Mouse (Mus musculus) cerebellum, adult (tissue): Measurements from ENCODE around the gene Pmf1.
"Not testable (repeated sequence)": the region's sequence is repeated elsewhere in the genome, so short reads cannot be mapped to it uniquely, and the experiment has no call there.

Experiments
- ATAC-seq: cut with Nextera tagmentation; 2 replicates; pipeline ENCODE4 v1.9.2; 2017; ENCODE audit warnings: mild to moderate bottlenecking, moderate library complexity, mixed read lengths; ENCODE audit not compliant: insufficient number of reproducible peaks, low FRiP score, low TSS enrichment

The Pmf1 gene

DNA sequence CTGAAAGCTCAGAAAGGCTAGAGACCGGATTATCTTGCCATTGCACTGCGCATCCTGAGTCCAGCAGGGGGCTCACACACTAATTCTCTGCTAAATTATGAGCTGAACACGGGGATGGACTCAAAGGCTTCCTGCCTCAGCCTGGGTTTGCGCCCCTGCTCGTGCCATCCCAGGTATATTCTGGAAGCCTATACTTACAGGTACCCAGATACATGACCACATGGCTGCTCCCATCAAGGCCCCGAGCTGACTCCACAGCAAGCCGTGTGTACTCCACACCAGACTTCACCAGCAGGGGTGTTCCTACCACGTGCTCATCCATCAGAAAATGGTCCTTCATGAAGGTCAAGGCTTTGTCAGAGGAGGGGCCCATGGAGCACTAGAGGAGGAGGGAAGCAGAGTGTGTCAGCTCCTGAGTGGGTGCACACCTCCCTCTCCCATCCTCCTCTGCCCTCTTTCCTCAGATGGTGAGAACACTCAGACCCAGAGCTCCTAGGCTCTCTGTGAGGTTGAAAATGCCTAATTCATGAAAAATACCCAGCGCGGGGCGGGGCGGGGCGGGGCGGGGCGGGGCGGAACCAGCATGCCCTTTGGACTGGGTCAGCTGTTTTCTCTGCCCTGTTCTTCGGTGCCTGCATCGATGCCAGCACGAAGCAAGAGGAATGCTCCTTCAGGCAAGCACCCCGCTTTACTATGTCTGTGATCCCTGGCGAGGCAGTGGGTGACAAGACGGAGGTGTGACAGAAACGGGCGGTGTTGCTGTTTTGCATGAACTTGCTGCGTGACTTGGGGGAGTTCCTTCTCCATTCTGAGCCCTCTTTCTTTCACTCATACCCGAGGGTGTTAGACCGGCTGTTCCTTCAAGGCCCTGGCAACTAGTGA lies 30.6 kb upstream of the Pmf1 start:
- no peak for ATAC-seq

DNA sequence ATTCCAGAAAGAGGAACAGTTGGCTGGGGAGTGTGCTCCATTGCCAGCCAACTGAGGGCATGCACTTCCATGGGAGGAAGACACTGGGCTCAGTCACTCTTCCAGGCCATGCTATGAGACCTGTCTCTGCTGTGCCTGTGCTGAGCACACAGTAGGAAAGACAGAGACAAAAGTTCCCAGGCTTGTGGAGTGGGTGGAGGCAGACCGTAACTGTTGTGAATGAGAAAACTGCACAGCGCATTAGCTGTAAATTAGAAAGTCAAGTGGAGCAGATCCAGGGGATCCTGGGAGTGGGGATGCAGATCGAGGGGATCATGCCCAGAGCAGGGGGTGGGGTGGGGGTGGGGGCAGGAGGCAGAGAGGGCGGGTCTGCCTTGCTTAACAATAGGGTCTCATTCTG lies 29.5 kb upstream of the Pmf1 start:
- no peak for ATAC-seq

DNA sequence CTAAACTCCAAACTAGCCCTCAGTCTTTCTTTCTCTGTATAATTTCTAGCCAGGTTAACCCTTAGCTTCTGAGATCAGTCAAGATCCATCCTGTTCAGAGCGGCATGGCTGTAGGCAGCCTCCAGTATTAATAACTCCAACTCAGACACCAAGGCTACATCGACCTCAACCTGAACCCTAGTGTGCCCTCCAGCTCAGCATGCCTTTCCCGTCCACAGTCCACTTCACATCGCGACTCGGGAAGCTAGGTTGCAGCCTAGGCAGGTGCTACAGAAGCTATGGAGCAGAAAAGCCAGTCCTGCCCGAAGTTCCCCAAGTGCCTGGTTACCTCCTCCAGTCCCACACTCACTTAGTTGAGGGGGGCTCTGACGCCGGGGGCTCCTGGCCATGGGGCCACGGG lies 27.3 kb upstream of the Pmf1 start:
- no peak for ATAC-seq

DNA sequence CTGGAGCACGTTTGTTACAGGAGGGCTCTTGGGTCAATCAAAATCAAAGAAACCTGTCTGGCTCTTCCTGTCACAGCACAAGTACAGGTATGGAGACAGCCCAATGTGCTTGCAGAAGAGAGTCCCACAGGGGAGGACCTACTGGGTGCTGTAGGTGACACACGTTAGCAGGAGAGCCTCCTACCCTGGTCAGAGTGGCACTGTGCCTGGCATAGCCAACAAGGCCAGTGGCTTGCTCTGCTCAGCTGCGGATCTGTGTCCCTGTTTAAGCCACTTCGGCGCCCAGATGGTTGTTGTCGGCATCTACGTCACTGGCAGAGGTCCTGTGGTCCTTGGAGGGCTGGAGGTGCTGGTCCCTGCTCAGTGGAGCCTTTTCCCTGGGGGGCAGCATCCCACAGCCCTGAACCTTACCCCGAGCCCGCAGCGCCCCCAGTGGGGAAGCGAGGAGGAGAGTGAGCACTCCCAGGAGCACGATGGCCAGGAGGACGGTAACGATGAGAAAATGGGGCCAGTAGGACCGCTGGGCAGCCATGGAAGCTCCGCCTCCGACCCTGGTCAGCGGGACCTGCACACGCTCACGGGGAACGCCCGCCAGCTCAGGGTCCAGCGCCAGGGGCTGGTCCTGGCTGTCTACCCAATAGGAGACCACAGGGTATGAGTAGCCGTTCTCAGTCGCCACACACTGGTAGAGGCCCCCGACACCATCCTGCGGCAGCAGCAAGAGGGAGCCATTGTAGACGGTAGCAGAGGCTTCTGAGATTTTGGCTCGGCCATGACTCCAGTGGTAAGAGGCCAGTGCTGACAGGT lies 26.5 kb upstream of the Pmf1 start:
- ATAC-seq, result peak; percentile 93

DNA sequence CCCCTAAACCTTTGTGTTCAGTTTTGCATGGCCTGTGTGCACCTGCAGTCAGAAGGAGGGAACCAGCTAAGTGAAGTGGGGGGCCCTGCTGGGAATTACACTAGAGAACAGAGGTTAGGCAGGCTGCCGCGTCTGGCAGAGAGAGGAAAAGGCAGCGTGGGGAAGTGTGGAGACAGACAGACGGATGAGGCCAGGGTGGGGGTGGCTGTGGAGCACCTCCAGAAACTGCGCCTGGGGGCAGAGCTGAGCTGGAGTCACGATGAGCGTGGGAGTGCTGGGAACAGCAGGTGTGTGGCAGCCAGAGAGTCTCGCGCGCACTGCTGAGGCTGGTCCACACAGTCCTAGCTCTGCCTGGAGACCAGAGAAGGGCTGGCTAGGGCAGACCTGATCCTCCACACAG lies 25.4 kb upstream of the Pmf1 start:
- ATAC-seq, result no peak

DNA sequence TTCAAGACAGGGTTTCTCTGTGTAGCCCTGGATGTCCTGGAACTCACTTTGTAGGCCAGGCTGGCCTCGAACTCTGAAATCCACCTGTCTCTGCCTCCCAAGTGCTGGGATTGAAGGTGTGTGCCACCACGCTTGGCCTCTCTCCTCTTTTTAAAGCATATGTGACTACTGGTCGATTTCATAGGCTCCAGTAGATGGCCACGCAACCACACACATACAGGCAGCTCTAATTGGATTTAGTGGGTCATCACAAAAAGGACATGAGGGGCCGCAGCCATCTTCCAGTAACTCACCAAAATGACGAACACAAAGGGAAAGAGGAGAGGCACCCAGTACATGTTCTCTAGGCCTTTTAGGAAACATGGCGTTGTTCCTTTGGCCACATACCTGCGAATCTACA lies 18.5 kb upstream of the Pmf1 start:
- not testable (repeated sequence) for ATAC-seq

DNA sequence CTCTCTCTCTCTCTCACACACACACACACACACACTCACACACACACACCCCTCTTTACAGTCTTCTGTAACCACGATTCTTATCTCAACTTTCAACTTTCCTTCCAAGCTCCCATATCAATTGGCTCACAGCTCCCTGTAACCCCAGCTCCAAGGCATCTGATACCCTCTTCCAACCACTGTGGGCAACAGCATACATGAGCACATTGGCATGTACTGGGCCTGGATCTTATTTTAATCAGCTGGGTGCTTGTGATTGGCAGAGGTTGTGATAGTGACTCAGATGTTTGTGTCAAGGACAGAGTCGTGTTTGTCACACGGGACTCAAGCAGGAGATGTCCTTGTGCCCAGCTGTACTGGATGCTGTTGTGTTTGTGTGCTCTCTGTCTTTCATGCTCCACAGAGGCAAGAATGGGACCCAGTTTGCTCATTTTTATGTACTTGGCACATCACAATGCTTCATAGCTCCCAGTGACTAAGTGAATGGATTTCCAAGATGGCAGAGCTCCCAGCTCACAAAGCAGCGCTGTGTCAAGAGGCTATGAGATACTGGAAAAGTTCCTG lies 17.3 kb upstream of the Pmf1 start:
- no peak for ATAC-seq

DNA sequence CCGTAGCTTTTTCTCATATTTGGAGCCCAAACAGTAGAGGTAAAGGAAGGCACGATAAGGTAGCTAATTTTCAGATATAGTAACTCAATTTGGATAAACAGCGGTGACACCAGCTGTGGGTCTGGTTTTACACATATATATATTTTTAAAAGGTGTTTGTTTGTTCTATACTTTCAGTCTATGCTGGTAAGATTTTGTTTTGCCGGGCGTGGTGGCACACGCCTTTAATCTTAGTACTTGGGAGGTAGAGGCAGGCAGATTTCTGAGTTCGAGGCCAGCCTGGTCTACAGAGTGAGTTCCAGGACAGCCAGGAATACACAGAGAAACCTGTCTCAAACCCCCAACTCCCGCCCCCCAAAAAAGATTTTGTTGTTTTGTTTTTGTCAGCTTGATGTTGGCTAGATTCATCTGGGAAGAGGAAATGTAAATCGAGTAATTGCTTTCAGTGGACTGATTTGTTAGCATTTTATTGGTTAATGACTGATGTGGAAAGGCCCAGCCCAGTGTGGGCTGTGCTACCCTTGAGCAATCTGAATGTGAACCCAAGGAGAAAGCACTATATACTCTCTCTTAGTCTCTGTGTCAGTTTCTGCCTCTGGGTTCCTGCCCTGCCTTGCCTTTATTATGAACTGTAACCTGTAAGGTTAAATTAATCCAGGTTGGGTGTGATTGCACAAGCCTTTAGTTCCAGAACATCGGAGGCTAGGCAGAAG lies 15.7 kb upstream of the Pmf1 start:
- ATAC-seq, result no peak

DNA sequence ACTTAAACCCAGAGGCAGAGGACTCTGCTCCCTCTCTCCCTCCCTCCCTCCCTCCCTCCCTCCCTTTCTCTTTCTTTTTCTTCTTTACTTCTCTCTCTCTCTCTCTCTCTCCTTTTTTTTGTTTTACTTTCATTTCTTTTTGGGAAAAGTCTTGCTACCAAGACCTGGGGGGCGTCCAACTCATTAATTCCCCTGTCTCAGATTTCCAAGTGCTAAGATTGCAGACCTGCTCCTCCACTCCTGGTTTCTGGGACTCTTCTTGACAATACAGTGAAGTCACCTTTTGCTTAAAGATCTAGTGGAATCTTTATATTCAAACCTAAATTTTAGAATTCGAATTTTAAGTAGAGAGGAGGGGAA lies 15.2 kb upstream of the Pmf1 start:
- ATAC-seq, result no peak

DNA sequence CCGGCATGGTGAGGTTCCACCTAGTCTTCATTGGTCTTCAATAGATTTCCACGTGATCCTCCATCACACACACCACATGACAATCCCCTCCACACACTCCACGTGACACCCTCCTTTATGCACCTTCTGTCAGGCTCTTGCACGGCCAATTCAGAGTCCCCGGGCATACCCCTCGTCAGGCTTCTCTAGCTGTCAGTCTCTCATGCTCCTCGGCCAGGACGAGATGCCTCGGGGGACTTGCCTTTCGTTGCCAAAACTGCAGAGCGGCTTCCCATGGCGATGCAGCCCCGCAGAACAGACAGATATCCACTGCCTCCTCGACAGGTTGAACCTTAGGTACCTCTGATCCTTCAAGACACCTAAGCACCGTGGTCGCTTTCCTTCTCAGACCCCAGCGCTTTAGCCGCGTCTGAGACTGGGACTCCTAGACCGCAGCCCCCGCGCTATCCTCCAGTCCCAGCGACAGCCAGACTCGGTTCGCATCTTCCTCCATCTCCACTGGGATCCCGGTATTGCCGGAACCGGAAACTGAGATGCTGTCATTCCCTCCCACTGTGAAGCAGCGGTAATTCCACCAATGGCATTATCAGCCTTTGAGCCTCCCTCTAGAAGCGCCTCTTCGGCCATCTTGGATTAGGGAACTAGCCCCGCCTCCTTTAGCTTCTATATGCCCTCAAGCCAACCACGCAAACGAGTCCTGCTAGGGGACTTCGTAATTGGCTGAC lies 14.6 kb upstream of the Pmf1 start, which contains the start of gene Slc25a44:
TSS of gene Slc25a44 (minus strand) at position 535 of the 725 bp plus-strand sequence.
- peak; percentile 95 for ATAC-seq

DNA sequence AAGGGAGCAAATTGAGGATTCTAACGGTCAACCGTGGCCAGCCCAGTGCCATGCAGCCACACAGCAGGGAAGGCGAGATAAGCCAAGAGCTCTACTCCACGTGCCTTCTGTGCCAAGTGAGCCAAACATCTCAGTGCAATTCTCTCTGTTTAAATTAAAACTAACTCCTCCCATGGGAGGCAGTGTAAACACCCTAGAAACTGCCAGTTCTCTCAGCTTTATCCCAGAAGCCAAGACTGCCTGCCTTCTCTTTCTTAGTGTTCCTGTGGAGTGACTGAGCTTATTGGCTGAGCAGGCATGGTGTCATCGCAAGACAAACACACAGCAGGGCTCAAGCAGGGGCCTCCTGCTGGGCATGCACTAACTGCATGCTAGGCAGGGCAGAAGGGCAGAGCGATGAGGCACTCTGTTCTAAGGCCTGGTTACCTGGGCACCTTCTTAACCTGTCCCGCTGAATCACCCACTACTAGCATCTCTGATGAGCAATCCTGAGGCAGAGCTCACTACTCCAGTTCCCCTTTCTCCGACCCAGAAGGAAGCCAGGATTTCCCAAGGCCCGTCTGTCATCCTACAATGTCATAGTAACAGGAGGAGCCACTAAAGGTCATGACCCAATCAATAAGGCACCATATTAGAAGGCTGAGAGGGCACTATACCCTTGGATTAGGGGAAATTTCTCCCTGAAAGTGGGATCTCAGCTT lies 12.0 kb upstream of the Pmf1 start:
- ATAC-seq, result no peak

DNA sequence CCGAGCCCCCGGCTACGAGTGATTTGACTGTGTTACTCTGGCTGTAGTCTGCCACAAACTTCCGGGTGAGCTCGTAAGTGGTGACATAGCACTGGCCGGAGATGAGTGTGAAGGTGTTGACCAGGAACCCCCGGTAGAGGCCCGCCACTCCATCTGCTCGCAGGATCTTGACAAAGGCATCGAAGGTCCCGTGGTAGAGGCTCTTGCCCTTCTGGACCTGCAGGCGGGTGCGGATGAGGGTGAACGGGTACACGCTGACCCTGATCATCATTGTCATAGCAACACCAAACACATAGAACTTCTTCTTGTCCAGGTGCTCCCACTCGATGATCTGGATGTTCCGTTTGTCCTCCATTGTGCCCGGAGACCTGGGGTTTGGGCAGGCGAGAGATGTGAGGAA lies 10.6 kb upstream of the Pmf1 start:
- no peak for ATAC-seq

DNA sequence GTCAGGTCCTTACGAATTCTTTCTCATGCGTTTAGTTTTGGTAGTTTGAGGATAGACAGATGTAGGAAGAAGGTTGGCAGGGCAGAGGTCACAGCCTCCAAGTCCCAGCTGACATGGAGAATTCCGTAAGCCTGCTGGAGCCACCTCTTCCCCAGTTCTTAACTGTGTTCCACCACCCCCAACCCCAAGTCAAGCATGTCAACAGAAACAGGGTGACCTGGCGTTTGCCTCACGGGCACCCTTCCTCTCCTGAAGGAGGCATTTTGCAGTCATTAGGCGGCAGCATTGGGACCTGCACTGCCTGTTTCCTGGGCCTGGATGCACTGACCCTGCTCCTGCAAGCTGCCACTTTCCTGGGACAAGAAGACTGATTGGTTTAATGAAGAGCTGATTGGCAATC lies 7.9 kb upstream of the Pmf1 start:
- ATAC-seq, result no peak

DNA sequence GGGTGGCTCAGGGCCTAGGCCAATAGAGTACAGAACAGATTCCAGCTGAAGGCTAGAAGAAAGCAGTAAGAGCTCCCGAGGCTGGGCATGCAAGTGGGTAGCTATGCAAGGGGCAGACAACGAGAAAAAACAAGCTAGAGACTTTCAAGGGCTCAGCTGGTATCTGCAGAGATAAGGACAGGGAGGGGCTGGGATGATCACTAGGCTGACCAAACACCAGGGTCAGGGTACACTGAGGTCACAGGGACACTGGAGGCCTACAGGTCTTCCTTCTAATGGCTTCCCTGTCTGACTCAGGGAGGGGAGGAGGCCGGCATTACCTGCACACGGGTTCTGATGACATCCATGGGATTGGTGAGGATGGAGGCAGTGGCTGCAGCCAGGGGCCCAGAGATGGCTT lies 5.5 kb upstream of the Pmf1 start:
- ATAC-seq, result no peak

DNA sequence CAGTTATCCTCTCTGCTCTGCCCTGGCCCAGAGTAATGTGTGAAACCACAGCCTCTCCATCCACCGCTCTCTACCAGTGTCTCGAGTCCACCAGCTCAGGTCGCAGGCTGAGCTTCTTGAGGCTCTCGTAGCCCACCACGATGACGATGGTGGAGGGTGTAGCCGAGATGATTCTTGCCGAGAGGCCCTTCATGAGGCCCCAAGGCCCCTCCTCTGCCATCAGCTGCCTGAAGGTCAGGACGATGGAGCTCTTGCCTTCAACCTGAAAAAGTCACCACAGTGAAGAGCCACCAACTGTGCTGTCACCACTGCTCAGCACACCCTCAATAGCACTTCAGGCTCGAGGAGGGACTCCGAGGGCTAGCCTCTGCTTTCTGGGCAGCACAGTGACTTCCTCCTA lies 2.5 kb upstream of the Pmf1 start:
- ATAC-seq, result no peak

DNA sequence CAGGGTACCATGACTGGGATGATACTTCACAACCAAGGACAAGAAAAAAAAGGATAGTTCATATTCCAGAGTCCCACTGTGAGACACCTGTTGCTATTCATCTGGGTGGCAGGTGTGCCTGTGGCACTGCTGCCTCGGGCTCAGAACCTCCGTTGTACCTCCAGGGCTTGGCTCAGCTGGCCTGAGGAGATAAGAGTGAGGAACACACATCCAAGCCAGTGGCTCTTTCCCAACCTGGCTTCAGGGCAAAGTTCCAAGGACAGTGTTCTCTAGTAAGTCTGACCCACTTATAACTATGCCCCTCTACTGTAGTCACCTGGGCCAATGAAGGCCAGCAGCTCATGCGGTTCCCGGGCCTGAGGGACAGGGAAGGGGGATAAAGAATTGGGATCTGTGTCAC lies 1.6 kb upstream of the Pmf1 start:
- ATAC-seq, result no peak

DNA sequence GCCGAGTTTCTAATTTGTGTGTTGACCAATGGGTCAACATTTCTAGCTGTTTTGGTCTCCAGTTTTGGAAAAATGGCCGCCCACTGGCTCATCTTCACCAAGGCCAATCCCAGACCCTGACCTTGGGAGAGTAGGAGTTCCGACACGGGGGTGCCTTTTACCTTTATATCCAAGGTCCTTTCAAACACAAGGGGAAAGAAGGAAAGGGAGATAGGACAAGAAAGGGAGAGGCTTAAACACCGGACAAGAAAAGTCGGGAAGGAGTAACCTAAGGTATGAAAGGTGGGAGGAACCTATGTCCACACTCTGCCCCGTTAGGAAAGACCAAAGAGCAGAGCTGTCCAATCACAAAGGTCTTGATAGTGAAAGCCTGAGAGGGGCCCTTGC lies 507 bp upstream of the Pmf1 start:
- no peak for ATAC-seq

DNA sequence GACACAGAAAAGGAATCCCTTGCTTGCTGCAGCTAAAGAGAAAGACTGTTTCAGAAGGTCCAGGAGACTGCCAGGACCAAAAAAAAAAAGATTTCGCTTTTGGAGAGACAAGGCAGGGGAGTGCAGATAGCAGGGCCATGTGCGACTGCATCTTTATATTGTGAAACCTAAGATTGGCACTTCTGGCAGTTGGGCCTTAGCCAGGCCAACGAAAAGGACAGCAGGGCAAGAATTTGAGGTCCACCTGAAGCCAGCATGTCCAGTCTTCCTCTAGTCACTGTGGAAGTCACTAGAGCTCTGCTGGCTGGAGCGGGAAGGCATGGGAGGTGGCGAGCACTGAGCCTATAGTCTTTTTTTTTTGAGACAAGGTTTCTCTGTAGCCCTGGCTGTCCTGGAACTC lies 1.2 kb downstream of the Pmf1 start:
- no peak for ATAC-seq

DNA sequence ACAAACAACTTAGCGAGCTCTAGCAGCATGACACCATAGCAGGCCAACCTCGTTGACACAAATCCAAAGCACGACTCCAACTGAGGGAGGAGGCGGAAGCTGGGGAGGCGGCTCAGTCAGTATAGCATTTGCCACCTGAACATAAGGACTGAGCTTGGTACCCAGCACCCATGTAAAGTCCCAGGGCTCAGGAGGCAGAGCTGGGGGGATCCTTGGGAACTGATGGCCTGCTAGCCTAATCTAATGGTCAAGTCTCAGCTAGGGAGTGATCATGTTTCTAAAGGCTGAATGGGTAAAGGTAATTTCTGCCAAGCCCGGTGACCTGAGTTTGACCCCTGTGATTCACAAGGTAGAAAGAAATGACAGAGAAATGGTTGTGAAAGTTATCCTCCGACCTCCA lies 2.6 kb downstream of the Pmf1 start:
- ATAC-seq, result no peak

DNA sequence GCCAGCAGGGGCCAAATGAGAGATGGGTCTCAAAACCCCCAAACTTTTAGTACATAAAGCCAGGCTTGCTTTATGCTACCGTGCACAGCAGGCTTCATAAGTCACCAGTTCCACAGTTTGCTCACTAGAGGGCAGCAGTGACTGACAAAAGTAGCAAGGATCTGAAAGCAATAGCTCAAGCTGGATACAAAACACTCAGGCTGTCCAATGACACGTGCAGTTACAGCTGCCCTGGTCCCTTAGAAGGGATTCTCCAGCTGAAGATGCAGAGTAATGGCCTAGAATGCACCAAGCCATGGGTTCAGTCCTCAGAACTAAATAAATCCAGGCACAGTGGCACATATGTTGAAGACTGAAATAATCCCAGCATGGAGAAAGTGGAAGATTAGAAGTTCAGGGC lies 3.0 kb downstream of the Pmf1 start:
- no peak for ATAC-seq
